Mouse (Mus musculus) hindbrain, embryonic 13.5 days (tissue): ENCODE results near the gene Rnasel. TPM values are rescaled to one million over a fixed set of nuclear protein-coding genes. Genes with fewer than 3 reads are reported as not detected.
A peak's percentile ranks its signal among the peaks of the same experiment; 100 is the strongest.

ENCODE experiments used
- ATAC-seq: fragments of 200-750 bp; cut with Nextera tagmentation; 2 replicates; pipeline ENCODE4 v1.8.0; 2017; ENCODE audit warnings: moderate TSS enrichment; ENCODE audit not compliant: low FRiP score
- H3K27ac ChIP-seq: fragments of 300-500 bp; sonication (generic); 2 replicates; pipeline ENCODE4 v1.5.1; 2015; ENCODE audit warnings: inconsistent platforms, mild to moderate bottlenecking, moderate library complexity
- H3K27me3 ChIP-seq: fragments of 300-500 bp; sonication (generic); 2 replicates; pipeline ENCODE4 v1.6.1; 2015; ENCODE audit warnings: mild to moderate bottlenecking, inconsistent platforms
- H3K36me3 ChIP-seq: fragments of 300-500 bp; sonication (generic); 2 replicates; pipeline ENCODE4 v1.6.1; 2015; ENCODE audit warnings: mild to moderate bottlenecking, inconsistent platforms
- H3K4me1 ChIP-seq: fragments of 300-500 bp; sonication (generic); replicated peaks from 2 replicates; pipeline ENCODE4 v1.6.1; 2015; ENCODE audit warnings: inconsistent platforms
- H3K4me2 ChIP-seq: fragments of 300-500 bp; sonication (generic); 2 replicates; pipeline ENCODE4 v1.6.1; 2015; ENCODE audit warnings: inconsistent platforms, mild to moderate bottlenecking, moderate library complexity
- H3K4me3 ChIP-seq: fragments of 300-500 bp; sonication (generic); 2 replicates; pipeline ENCODE4 v1.5.1; 2015; ENCODE audit warnings: mild to moderate bottlenecking, inconsistent platforms
- H3K9ac ChIP-seq: fragments of 300-500 bp; sonication (generic); 2 replicates; pipeline ENCODE4 v1.6.1; 2015; ENCODE audit warnings: mild to moderate bottlenecking, inconsistent platforms
- H3K9me3 ChIP-seq: fragments of 300-500 bp; sonication (generic); 2 replicates; pipeline ENCODE4 v1.6.1; 2016; ENCODE audit warnings: inconsistent platforms
- WGBS: fragments of 180-500 bp; shearing (Covaris S2); methylation state at CpG from one replicate; pipeline ENCODE4 v1.1.7; 2015; 5-methylcytosine and 5-hydroxymethylcytosine counted together
- polyA plus RNA-seq: library from polyadenylated mRNA; unstranded; fragments of >200 nt; fragmentation: Nextera tagmentation; extraction: Ambion mirVana; gene quantifications from 2 replicates; pipeline ENCODE4 v1.2.1, GENCODE M21; 2015

Rnasel gene
- polyA plus RNA-seq, 1 experiment from 2014 or later, result 53.7 TPM

GRCm38 (mm10) chr1:153740145-153740544, 9.1 kb upstream of the Rnasel start, which contains the start of gene Rgs16:
Rgs16 (plus strand) TSS chr1:153740349.
- peak; percentile 68; the same call in 1 of the 2 replicates for ATAC-seq
- H3K4me1 ChIP-seq, result peaks cover 78% of the 10 kb centered on the region

GRCm38 (mm10) chr1:153740775-153741400, 8.3 kb upstream of the Rnasel start:
- Histone ChIP-seq H3K9ac (peak overlapping the region; percentile 67), H3K4me2 (peak overlapping the region; percentile 76), H3K4me3 (peak overlapping the region; percentile 49), H3K9me3 (no peaks in the 10 kb centered on the region), H3K4me1 (peaks cover 78% of the 10 kb centered on the region), H3K27ac (no peak overlapping the region), H3K36me3 (peaks cover 6% of the 10 kb centered on the region), H3K27me3 (peaks cover 18% of the 10 kb centered on the region; the same call in 1 of the 2 replicates)
- 27% methylated on average over 12 of the region's 12 CpGs for WGBS
- no peak for ATAC-seq

More at GRCm38 (mm10) chr1:153740145-153740544, 9.1 kb upstream of the Rnasel start, which contains the start of gene Rgs16:
- H3K27ac ChIP-seq, result no peak within 1 kb of the TSS
- H3K27me3 ChIP-seq, result peaks cover 18% of the 10 kb centered on the region; the same call in 1 of the 2 replicates
- no peaks in the 10 kb centered on the region for H3K9me3 ChIP-seq
- peak within 1 kb of the TSS; percentile 49 for H3K4me3 ChIP-seq
- H3K9ac ChIP-seq, result peak within 1 kb of the TSS; percentile 67
- H3K36me3 ChIP-seq, result peaks cover 6% of the 10 kb centered on the region
- WGBS, result 1% methylated on average over 28 of the region's 28 CpGs
- H3K4me2 ChIP-seq, result peak within 1 kb of the TSS; percentile 76

- no peak for ATAC-seq
- no peaks in the 10 kb centered on the region for H3K9me3 ChIP-seq
- H3K9ac ChIP-seq, result peak overlapping the region; percentile 60
- 58% methylated on average over 18 of the region's 18 CpGs for WGBS
- H3K36me3 ChIP-seq, result peaks cover 6% of the 10 kb centered on the region
- H3K4me3 ChIP-seq, result peak overlapping the region; percentile 49
- peaks cover 18% of the 10 kb centered on the region; the same call in 1 of the 2 replicates for H3K27me3 ChIP-seq
- peaks cover 81% of the 10 kb centered on the region for H3K4me1 ChIP-seq
- peak overlapping the region; percentile 76 for H3K4me2 ChIP-seq
- no peak overlapping the region; the same call in 1 of the 2 replicates for H3K27ac ChIP-seq
Measured at GRCm38 (mm10) chr1:153741551-153742316, 7.5 kb upstream of the Rnasel start.

GRCm38 (mm10) chr1:153742374-153743155, 6.7 kb upstream of the Rnasel start:
- ATAC-seq, result no peak
- peaks cover 75% of the 10 kb centered on the region for H3K4me1 ChIP-seq

GRCm38 (mm10) chr1:153746119-153746670, 3.0 kb upstream of the Rnasel start:
- Histone ChIP-seq H3K27ac (no peak overlapping the region), H3K4me3 (no peak overlapping the region), H3K4me1 (peaks cover 71% of the 10 kb centered on the region), H3K9ac (peak overlapping the region; percentile 39; the same call in 1 of the 2 replicates), H3K9me3 (no peaks in the 10 kb centered on the region), H3K4me2 (no peak overlapping the region), H3K36me3 (peaks cover 6% of the 10 kb centered on the region), H3K27me3 (0 out of 2 replicates have a peak, but pooled peaks cover 3% of the 10 kb centered on the region)
- ATAC-seq, result peak; percentile 41
- 65% methylated on average over 14 of the region's 14 CpGs for WGBS

More at GRCm38 (mm10) chr1:153742374-153743155, 6.7 kb upstream of the Rnasel start:
- Histone ChIP-seq H3K27ac (no peak overlapping the region), H3K4me2 (peak overlapping the region; percentile 76), H3K4me3 (peak overlapping the region; percentile 49), H3K9ac (peak overlapping the region; percentile 64), H3K27me3 (peaks cover 18% of the 10 kb centered on the region; the same call in 1 of the 2 replicates), H3K36me3 (peaks cover 6% of the 10 kb centered on the region), H3K9me3 (no peaks in the 10 kb centered on the region)
- WGBS, result 66% methylated on average over 11 of the region's 11 CpGs

GRCm38 (mm10) chr1:153746728-153747127, 2.5 kb upstream of the Rnasel start:
- Histone ChIP-seq H3K27ac (no peak overlapping the region), H3K4me2 (no peak overlapping the region), H3K36me3 (peaks cover 6% of the 10 kb centered on the region), H3K9me3 (no peaks in the 10 kb centered on the region), H3K27me3 (0 out of 2 replicates have a peak, but pooled peaks cover 3% of the 10 kb centered on the region), H3K9ac (no peak overlapping the region), H3K4me1 (peaks cover 73% of the 10 kb centered on the region), H3K4me3 (no peak overlapping the region)
- 3% methylated on average over 12 of the region's 12 CpGs for WGBS
- no peak for ATAC-seq

GRCm38 (mm10) chr1:153747861-153748530, 1.2 kb upstream of the Rnasel start:
- Histone ChIP-seq H3K4me1 (peaks cover 74% of the 10 kb centered on the region), H3K27me3 (0 out of 2 replicates have a peak, but pooled peaks cover 3% of the 10 kb centered on the region), H3K27ac (0 out of 2 replicates have a peak overlapping the region, but pooled peaks have one; percentile 92), H3K4me3 (no peak overlapping the region), H3K4me2 (peak overlapping the region; percentile 66; the same call in 1 of the 2 replicates), H3K9me3 (no peaks in the 10 kb centered on the region), H3K9ac (0 out of 2 replicates have a peak overlapping the region, but pooled peaks have one; percentile 6), H3K36me3 (peaks cover 6% of the 10 kb centered on the region)
- ATAC-seq, result no peak
- WGBS, result 74% methylated on average over 12 of the region's 12 CpGs

GRCm38 (mm10) chr1:153748549-153748948, 677 bp upstream of the Rnasel start:
- no peak for ATAC-seq
- 9% methylated on average over 1 of the region's 1 CpGs for WGBS
- Histone ChIP-seq H3K4me2 (peak overlapping the region; percentile 66), H3K4me3 (no peak overlapping the region), H3K9ac (no peak overlapping the region; the same call in 1 of the 2 replicates), H3K9me3 (no peaks in the 10 kb centered on the region), H3K4me1 (peaks cover 68% of the 10 kb centered on the region), H3K27me3 (0 out of 2 replicates have a peak, but pooled peaks cover 3% of the 10 kb centered on the region), H3K36me3 (peaks cover 5% of the 10 kb centered on the region), H3K27ac (peak overlapping the region; percentile 92)

GRCm38 (mm10) chr1:153750054-153750453, 828 bp downstream of the Rnasel start:
- Histone ChIP-seq H3K36me3 (peaks cover 16% of the 10 kb centered on the region), H3K9ac (peak overlapping the region; percentile 80), H3K27me3 (no peaks in the 10 kb centered on the region), H3K9me3 (no peaks in the 10 kb centered on the region), H3K4me2 (peak overlapping the region; percentile 66), H3K4me3 (peak overlapping the region; percentile 46), H3K4me1 (peaks cover 54% of the 10 kb centered on the region), H3K27ac (peak overlapping the region; percentile 92)
- ATAC-seq, result peak; percentile 7; the same call in 1 of the 2 replicates
- 32% methylated on average over 6 of the region's 6 CpGs for WGBS

GRCm38 (mm10) chr1:153751763-153752301, 2.6 kb downstream of the Rnasel start:
- H3K9me3 ChIP-seq, result no peaks in the 10 kb centered on the region
- 55% methylated on average over 13 of the region's 13 CpGs for WGBS
- peak overlapping the region; percentile 26; the same call in 1 of the 2 replicates for H3K9ac ChIP-seq
- H3K36me3 ChIP-seq, result peaks cover 31% of the 10 kb centered on the region
- H3K27ac ChIP-seq, result peak overlapping the region; percentile 31; the same call in 1 of the 2 replicates
- H3K4me3 ChIP-seq, result peak overlapping the region; percentile 17
- peaks cover 46% of the 10 kb centered on the region for H3K4me1 ChIP-seq
- no peak for ATAC-seq
- no peaks in the 10 kb centered on the region for H3K27me3 ChIP-seq
- peak overlapping the region; percentile 46 for H3K4me2 ChIP-seq
